Mouse (Mus musculus) myocyte (in vitro differentiated cells): ENCODE measurements around the gene D11Wsu47e. TPM values are rescaled to one million over a fixed set of nuclear protein-coding genes. Genes with fewer than 3 reads are reported as not detected.

Source experiments
- H3K27me3 ChIP-seq: one replicate; pipeline ENCODE4 v1.6.1; 2011; ENCODE audit not compliant: control insufficient read depth, insufficient read depth, insufficient read length
- H3K36me3 ChIP-seq: one replicate; pipeline ENCODE4 v1.6.1; 2011; ENCODE audit not compliant: control insufficient read depth, insufficient read depth
- H3K4me2 ChIP-seq: one replicate; pipeline ENCODE4 v1.6.1; 2011; ENCODE audit warnings: low read depth, control low read depth
- H3K4me3 ChIP-seq: one replicate; pipeline ENCODE4 v1.5.1; 2011; ENCODE audit warnings: mild to moderate bottlenecking, control low read depth, moderate library complexity
- H3K79me2 ChIP-seq: one replicate; pipeline ENCODE4 v1.6.1; 2011; ENCODE audit not compliant: control insufficient read depth, insufficient read depth
- H3ac ChIP-seq: one replicate; pipeline ENCODE4 v1.6.1; 2011; ENCODE audit not compliant: control insufficient read depth, insufficient read length
- CEBPB ChIP-seq: IDR thresholded peaks from 2 replicates; pipeline ENCODE4 v1.6.1; 2011; ENCODE audit warnings: mild to moderate bottlenecking, moderate library complexity; ENCODE audit not compliant: poor library complexity, insufficient read depth, severe bottlenecking
- E2F4 ChIP-seq: IDR thresholded peaks from one replicate; pipeline ENCODE4 v1.6.1; 2011; ENCODE audit warnings: mild to moderate bottlenecking, control low read depth, moderate library complexity; ENCODE audit not compliant: insufficient read depth
- MAX ChIP-seq: IDR thresholded peaks from one replicate; pipeline ENCODE4 v1.6.1; 2011; ENCODE audit warnings: low read depth, mild to moderate bottlenecking, control low read depth
- MYOD1 ChIP-seq, 3 experiments: IDR thresholded peaks; one replicate each; pipeline ENCODE4 v1.6.1; 2011; ENCODE audit warnings: control low read depth in 2 of 3, low read depth in 2 of 3, mild to moderate bottlenecking in 2 of 3, moderate library complexity in 1 of 3; ENCODE audit not compliant: insufficient read length in 2 of 3, control insufficient read depth in 1 of 3
- MYOG ChIP-seq, 3 experiments: IDR thresholded peaks; one replicate each; pipeline ENCODE4 v1.6.1; 2011; ENCODE audit warnings: control low read depth in 2 of 3, low read depth in 2 of 3, mild to moderate bottlenecking in 2 of 3; ENCODE audit not compliant: insufficient read length in 2 of 3, control insufficient read depth in 1 of 3, insufficient read depth in 1 of 3
- POLR2A ChIP-seq: IDR thresholded peaks from one replicate; pipeline ENCODE4 v1.6.1; 2011; ENCODE audit warnings: low read depth, mild to moderate bottlenecking, control low read depth, moderate library complexity; ENCODE audit not compliant: insufficient read length
- POLR2AphosphoS2 ChIP-seq: IDR thresholded peaks from one replicate; pipeline ENCODE4 v1.6.1; 2011; ENCODE audit warnings: low read depth, control low read depth; ENCODE audit not compliant: insufficient read length
- REST ChIP-seq: IDR thresholded peaks from one replicate; pipeline ENCODE4 v1.6.1; 2011; ENCODE audit warnings: mild to moderate bottlenecking, control low read depth, moderate library complexity; ENCODE audit not compliant: insufficient read depth, insufficient read length
- SRF ChIP-seq: IDR thresholded peaks from one replicate; pipeline ENCODE4 v1.6.1; 2011; ENCODE audit warnings: low read depth; ENCODE audit not compliant: control insufficient read depth, insufficient read length
- TCF12 ChIP-seq: IDR thresholded peaks from one replicate; pipeline ENCODE4 v1.6.1; 2011; ENCODE audit warnings: mild to moderate bottlenecking, control low read depth; ENCODE audit not compliant: poor library complexity, insufficient read depth, severe bottlenecking
- TCF3 ChIP-seq: IDR thresholded peaks from one replicate; pipeline ENCODE4 v1.6.1; 2011; ENCODE audit warnings: low read depth, control low read depth; ENCODE audit not compliant: insufficient read length
- USF1 ChIP-seq: IDR thresholded peaks from one replicate; pipeline ENCODE4 v1.6.1; 2011; ENCODE audit warnings: low read depth, mild to moderate bottlenecking, control low read depth, moderate library complexity
- polyA plus RNA-seq: library from polyadenylated mRNA; unstranded; fragments of >200 nt; fragmentation: generic; extraction: Trizol; gene quantifications from one replicate; pipeline ENCODE4 v1.2.1, GENCODE M21; 2012; ENCODE audit warnings: missing spikeins

Gene D11Wsu47e
- polyA plus RNA-seq, 1 experiment = 10.6 TPM

GRCm38 (mm10) chr11:113711061-113711460, 26.8 kb downstream of the D11Wsu47e start:
- no peak overlapping the region for H3K4me3 ChIP-seq
- H3ac ChIP-seq = no peak overlapping the region
- no peaks in the 10 kb centered on the region for H3K27me3 ChIP-seq
- H3K4me2 ChIP-seq = no peak overlapping the region
- H3K36me3 ChIP-seq = no peaks in the 10 kb centered on the region
- TF ChIP-seq SRF (no peak), POLR2AphosphoS2 (no peak), CEBPB (no peak)
- no peaks in the 10 kb centered on the region for H3K79me2 ChIP-seq

- H3K4me3 ChIP-seq = no peak overlapping the region
- TF ChIP-seq POLR2AphosphoS2 (no peak), MYOD1 (IDR thresholded peaks at IDR 0.05; ENCODE audit: control insufficient read depth in 1 of 3, insufficient read length in 2 of 3, low read depth in 2 of 3) (no peak), USF1 (no peak), MYOG (IDR thresholded peaks at IDR 0.05; ENCODE audit: control insufficient read depth in 1 of 3, insufficient read depth in 1 of 3, insufficient read length in 2 of 3, low read depth in 2 of 3) (no peak), REST (no peak), TCF3 (no peak), POLR2A (no peak), TCF12 (no peak), CEBPB (no peak), E2F4 (no peak), SRF (no peak), MAX (no peak)
These were observed 31.0 kb downstream of the D11Wsu47e start for GRCm38 (mm10) chr11:113715078-113715674.

GRCm38 (mm10) chr11:113716132-113716531, 31.9 kb downstream of the D11Wsu47e start:
- H3K4me2 ChIP-seq = no peak overlapping the region
- no peak overlapping the region for H3K4me3 ChIP-seq
- TF ChIP-seq SRF (no peak), MYOD1 (IDR thresholded peaks at IDR 0.05; ENCODE audit: control insufficient read depth in 1 of 3, insufficient read length in 2 of 3, low read depth in 2 of 3) (no peak), MAX (no peak), CEBPB (no peak), TCF12 (no peak), E2F4 (no peak), REST (no peak), USF1 (no peak), MYOG (IDR thresholded peaks at IDR 0.05; ENCODE audit: control insufficient read depth in 1 of 3, insufficient read depth in 1 of 3, insufficient read length in 2 of 3, low read depth in 2 of 3) (no peak), POLR2AphosphoS2 (no peak)
- H3K27me3 ChIP-seq = no peaks in the 10 kb centered on the region
- no peaks in the 10 kb centered on the region for H3K36me3 ChIP-seq
- H3ac ChIP-seq = no peak overlapping the region
- H3K79me2 ChIP-seq = no peaks in the 10 kb centered on the region

More at GRCm38 (mm10) chr11:113715078-113715674, 31.0 kb downstream of the D11Wsu47e start:
- Histone ChIP-seq H3K79me2 (no peaks in the 10 kb centered on the region), H3K36me3 (no peaks in the 10 kb centered on the region), H3K27me3 (no peaks in the 10 kb centered on the region), H3ac (no peak overlapping the region), H3K4me2 (no peak overlapping the region)

DNA sequence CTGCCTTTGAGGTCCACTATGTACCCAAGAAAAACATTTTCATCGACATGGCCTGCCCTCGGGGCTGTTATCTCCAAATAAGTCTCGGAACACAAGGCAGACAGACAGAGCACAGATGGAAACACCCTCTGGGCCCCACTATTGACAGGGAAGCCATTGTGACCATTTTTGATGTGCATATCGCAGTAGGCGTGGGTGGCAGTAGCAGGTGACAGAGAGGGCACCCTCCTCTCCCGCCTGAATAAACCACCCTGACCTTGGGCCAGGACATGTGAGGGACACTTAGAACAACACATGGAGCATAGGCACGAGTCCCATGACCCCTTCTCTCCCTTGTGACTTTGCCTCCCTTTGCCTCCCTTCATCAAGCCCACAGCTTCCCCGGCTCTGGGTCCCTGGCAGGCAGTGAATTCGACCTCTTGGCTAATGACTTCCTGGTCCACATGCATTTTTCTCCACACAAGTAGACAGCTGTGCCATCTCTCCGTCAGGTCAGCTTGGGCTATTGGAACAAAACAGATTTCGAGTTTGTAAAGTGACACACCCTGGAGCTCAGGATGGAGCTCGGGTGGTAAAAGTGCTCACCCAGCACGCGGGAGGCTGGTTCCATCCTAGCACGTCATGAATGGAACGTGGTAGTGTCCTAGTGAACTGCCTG, 33.7 kb downstream of the D11Wsu47e start:
- TF ChIP-seq MAX (no peak), TCF12 (no peak), CEBPB (no peak), MYOD1 (IDR thresholded peaks at IDR 0.05; ENCODE audit: control insufficient read depth in 1 of 3, insufficient read length in 2 of 3, low read depth in 2 of 3) (peak in 1 of 3 experiments; percentile 80), REST (no peak)

DNA sequence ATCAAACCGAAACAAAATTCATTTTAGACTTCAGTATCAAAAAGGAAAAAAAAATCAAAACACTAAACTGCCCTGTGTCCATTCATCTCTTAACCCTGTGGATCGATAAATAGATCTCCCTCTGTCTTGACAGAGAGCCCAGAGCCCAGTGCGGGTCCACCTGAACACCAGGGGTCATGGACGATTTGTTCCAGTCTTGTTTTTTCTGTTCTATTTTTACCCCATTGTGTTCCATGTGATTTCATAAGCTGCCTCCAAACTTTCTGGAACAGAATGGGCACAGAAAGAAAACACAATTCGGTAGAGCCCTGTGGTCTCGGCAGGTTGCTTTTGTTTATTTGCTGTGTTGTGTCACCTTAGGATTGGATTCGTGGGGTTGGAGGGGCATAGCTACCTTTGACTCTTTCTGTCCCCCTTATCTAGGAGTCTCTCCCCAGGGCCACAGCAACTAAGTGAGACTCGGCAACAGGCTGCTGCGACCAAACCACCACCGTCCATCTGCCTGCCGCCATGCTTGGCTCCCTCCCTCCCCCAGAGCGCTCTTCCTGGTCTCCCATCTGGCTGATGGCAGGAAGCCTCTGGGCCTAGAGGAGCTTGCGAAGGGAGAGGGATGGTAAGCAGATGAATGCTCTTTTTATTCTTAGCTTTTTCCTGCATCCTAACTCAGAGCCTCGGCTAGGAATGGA, 38.3 kb downstream of the D11Wsu47e start:
- no peaks in the 10 kb centered on the region for H3K27me3 ChIP-seq

More for the DNA sequence above, 33.7 kb downstream of the D11Wsu47e start:
- Histone ChIP-seq H3ac (no peak overlapping the region), H3K4me2 (no peak overlapping the region), H3K36me3 (no peaks in the 10 kb centered on the region), H3K4me3 (no peak overlapping the region), H3K27me3 (no peaks in the 10 kb centered on the region), H3K79me2 (no peaks in the 10 kb centered on the region)

More for the DNA sequence above, 38.3 kb downstream of the D11Wsu47e start:
- Histone ChIP-seq H3ac (no peak overlapping the region), H3K4me2 (no peak overlapping the region), H3K36me3 (no peaks in the 10 kb centered on the region), H3K4me3 (no peak overlapping the region), H3K79me2 (no peaks in the 10 kb centered on the region)
- no peak for TF ChIP-seq REST
- TF ChIP-seq POLR2AphosphoS2 = no peak
- no peak for TF ChIP-seq TCF3
- no peak for TF ChIP-seq CEBPB
- no peak for TF ChIP-seq MAX
- TF ChIP-seq SRF = no peak
- no peak for TF ChIP-seq MYOD1 (IDR thresholded peaks at IDR 0.05; ENCODE audit: control insufficient read depth in 1 of 3, insufficient read length in 2 of 3, low read depth in 2 of 3)
- no peak for TF ChIP-seq MYOG (IDR thresholded peaks at IDR 0.05; ENCODE audit: control insufficient read depth in 1 of 3, insufficient read depth in 1 of 3, insufficient read length in 2 of 3, low read depth in 2 of 3)
- TF ChIP-seq USF1 = no peak
